Mouse (Mus musculus) ES-CJ7 (cell line): Measurements from ENCODE around the gene Olfr934.

Experiments
- DNase-seq: peaks from one replicate; pipeline ENCODE4 v3.0.0; 2011; ENCODE audit warnings: low read depth, low spot score

Gene Olfr934

DNA sequence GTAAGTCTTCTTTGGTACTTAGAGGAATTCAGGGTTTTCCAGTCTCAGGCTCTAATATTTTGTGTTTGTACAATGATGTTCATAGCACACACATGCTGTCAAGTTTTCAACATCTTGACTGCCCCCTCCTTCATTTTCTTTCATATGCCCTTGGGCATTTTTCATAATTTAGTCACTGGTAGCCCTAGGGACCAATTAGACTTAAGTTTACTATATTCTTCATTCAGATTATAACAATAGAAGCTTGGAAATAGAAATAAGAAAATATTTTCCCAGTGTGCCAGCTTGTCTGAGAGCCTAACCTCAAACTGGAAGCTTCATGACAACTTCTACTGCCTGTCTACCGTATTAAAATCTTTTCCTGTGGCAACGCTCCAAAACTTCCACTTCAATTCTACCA, at the start of gene Olfr934:
Gene Olfr934, minus strand, starts transcription at position 101 of the 400 bp plus-strand sequence.
- DNase-seq: no peak

DNA sequence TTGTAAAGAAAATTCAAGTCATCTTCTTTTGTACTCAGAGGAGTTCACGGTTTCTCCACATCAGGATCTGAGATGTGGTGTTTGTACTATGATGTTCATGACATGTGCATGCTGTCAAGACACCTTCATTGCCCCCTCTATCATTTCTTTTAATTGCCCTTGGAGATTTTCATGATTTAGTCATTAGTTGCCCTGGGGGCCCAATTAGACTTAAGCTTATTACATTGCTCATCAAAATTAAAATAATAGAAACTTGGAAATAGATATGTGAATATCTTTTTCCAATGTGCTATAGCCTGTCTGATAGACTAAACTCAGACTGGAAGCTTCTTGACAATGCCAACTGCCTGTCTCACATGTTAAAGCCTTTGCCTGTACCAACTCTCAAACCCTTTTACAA, 35.2 kb upstream of the Olfr934 start, which contains the start of gene Olfr146:
Gene Olfr146, minus strand, starts transcription at position 101 of the 400 bp plus-strand sequence.
- DNase-seq: no peak

- DNase-seq: no peak
Observed at GRCm38 (mm10) chr9:38999583-38999982, 11.5 kb upstream of the Olfr934 start, which contains the start of gene Olfr935. Gene Olfr935, minus strand, starts transcription at chr9:38999683.

DNA sequence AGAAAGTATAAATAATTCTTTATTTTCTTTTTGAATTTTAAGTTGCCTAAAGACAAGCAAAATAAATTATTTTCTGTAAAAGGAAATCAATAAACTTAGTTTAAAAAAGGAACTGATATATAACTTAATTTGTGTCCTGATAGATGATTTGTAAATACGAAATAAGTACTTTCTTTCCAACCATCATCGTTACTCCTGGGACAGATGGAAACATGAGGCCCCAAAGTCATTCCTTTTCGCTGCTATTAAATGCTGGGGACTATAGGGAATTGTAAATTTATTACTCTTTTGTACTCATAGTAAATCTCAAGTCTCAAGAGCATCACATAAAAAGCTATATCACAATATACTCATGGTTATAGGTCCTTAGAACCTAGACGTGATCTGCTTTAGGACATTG, 16.1 kb downstream of the Olfr934 start, which contains the start of gene Olfr933:
Gene Olfr933, plus strand, starts transcription at position 301 of the 400 bp plus-strand sequence.
- no peak for DNase-seq

GRCm38 (mm10) chr9:38954124-38954416, 34.0 kb downstream of the Olfr934 start:
- peak; percentile 54 for DNase-seq

DNA sequence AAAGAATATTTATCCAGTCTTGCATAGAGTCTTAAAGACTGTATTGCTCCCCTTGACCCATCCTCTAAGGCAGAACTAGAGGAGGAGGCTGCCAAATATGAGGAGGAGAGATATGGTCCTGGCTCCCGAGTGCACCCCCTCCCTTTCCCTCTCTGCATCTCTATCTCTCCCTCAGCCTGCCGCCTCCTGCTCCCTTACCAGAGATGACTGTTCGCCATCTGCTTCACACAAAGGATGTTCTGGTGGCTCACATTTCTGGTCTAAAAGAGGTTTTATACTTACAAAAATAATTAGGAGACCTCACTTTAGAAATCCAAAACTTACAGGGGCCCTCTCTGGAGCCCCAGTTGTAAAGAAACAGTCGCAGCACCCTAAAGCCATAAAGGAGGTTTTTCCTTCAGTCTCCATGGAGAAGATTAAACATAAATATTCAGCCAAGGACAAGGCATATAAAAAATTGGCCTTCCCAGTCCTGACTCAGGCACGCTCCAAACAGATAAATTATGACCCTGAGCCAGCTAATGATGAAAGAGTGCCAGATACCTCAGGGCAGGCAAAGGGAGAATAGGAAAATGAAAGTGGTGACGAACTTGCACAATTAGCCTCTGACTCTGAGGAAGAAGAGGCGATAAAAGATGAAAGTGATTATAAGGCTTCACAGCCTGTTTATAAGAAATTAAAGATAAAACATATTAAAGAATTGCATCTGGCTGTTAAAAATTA, 34.6 kb downstream of the Olfr934 start:
- DNase-seq: no peak
